Mouse (Mus musculus): ENCODE data around the gene Depdc5. TPM values are rescaled to one million over a fixed set of nuclear protein-coding genes. Genes with fewer than 3 reads are reported as not detected.
A peak's percentile ranks its signal among the peaks of the same experiment; 100 is the strongest.
"Not testable (repeated sequence)": the region's sequence is repeated elsewhere in the genome, so short reads cannot be mapped to it uniquely, and the experiment has no call there.

The Depdc5 gene
- 15.5 TPM for polyA plus RNA-seq (2012; fragmentation: generic; extraction: Trizol)

- H3ac ChIP-seq (ENCODE audit: control insufficient read depth, insufficient read length): peak within 1 kb of the TSS; percentile 6
- peaks cover 18% of the 10 kb centered on the region for H3K36me3 ChIP-seq (ENCODE audit: control insufficient read depth, insufficient read depth)
- peak; percentile 79 for TF ChIP-seq POLR2AphosphoS2 (IDR thresholded peaks at IDR 0.05; ENCODE audit: insufficient read length, low read depth)
- no peak for TF ChIP-seq SRF (IDR thresholded peaks at IDR 0.05; ENCODE audit: control insufficient read depth, insufficient read length, low read depth)
- peak; percentile 84 for TF ChIP-seq POLR2A (IDR thresholded peaks at IDR 0.05; ENCODE audit: insufficient read length, low read depth)
- TF ChIP-seq MYOG (IDR thresholded peaks at IDR 0.05; ENCODE audit: control insufficient read depth in 1 of 3, insufficient read depth in 1 of 3, insufficient read length in 2 of 3, low read depth in 2 of 3): peak in 1 of 3 experiments; percentile 16
- TF ChIP-seq E2F4 (IDR thresholded peaks at IDR 0.05; ENCODE audit: insufficient read depth): peak; percentile 81
- peak within 1 kb of the TSS; percentile 83 for H3K4me2 ChIP-seq (ENCODE audit: low read depth)
- H3K4me3 ChIP-seq: peak within 1 kb of the TSS; percentile 41
- H3K79me2 ChIP-seq (ENCODE audit: control insufficient read depth, insufficient read depth): no peaks in the 10 kb centered on the region
- H3K27me3 ChIP-seq (ENCODE audit: control insufficient read depth, insufficient read depth, insufficient read length): no peaks in the 10 kb centered on the region
Measured at GRCm38 (mm10) chr5:32863253-32864228, at the start of gene Depdc5. Depdc5 (plus strand) TSS chr5:32863701.

DNA sequence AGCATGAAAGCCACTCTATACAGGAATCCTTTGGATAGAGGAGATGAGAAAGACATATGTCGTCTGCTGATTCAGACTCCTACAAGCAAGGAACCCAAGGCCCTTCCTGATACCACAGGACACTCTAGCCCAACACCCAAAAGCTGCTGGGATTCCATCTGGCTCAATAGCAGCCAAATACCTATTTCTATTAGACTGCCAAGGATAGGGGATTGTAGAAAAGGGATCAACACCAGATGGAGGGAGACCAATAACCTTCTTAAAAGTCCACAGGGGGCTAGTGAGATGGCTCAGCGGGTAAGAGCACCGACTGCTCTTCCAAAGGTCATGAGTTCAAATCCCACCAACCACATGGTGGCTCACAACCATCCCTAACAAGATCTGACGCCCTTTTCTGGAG lies 48.1 kb upstream of the Depdc5 start:
- TF ChIP-seq MYOD1 (IDR thresholded peaks at IDR 0.05; ENCODE audit: control insufficient read depth in 1 of 3, insufficient read length in 2 of 3, low read depth in 2 of 3) (no peak), POLR2AphosphoS2 (IDR thresholded peaks at IDR 0.05; ENCODE audit: insufficient read length, low read depth) (no peak), SRF (IDR thresholded peaks at IDR 0.05; ENCODE audit: control insufficient read depth, insufficient read length, low read depth) (no peak), REST (IDR thresholded peaks at IDR 0.05; ENCODE audit: insufficient read depth, insufficient read length) (no peak), MAX (IDR thresholded peaks at IDR 0.05; ENCODE audit: low read depth) (no peak), TCF3 (IDR thresholded peaks at IDR 0.05; ENCODE audit: insufficient read length, low read depth) (no peak), MYOG (IDR thresholded peaks at IDR 0.05; ENCODE audit: control insufficient read depth in 1 of 3, insufficient read depth in 1 of 3, insufficient read length in 2 of 3, low read depth in 2 of 3) (no peak), POLR2A (IDR thresholded peaks at IDR 0.05; ENCODE audit: insufficient read length, low read depth) (no peak), E2F4 (IDR thresholded peaks at IDR 0.05; ENCODE audit: insufficient read depth) (no peak), TCF12 (IDR thresholded peaks at IDR 0.05; ENCODE audit: insufficient read depth, poor library complexity, severe bottlenecking) (no peak), USF1 (IDR thresholded peaks at IDR 0.05; ENCODE audit: low read depth) (no peak), CEBPB (IDR thresholded peaks at IDR 0.05; ENCODE audit: insufficient read depth, poor library complexity, severe bottlenecking) (no peak)
- Histone ChIP-seq H3K27me3 (ENCODE audit: control insufficient read depth, insufficient read depth, insufficient read length) (no peaks in the 10 kb centered on the region), H3ac (ENCODE audit: control insufficient read depth, insufficient read length) (no peak overlapping the region), H3K79me2 (ENCODE audit: control insufficient read depth, insufficient read depth) (no peaks in the 10 kb centered on the region), H3K4me2 (ENCODE audit: low read depth) (no peak overlapping the region), H3K4me3 (no peak overlapping the region), H3K36me3 (ENCODE audit: control insufficient read depth, insufficient read depth) (peaks cover 35% of the 10 kb centered on the region)

GRCm38 (mm10) chr5:32820471-32820870 lies 43.0 kb upstream of the Depdc5 start:
- no peaks in the 10 kb centered on the region for H3K79me2 ChIP-seq (ENCODE audit: control insufficient read depth, insufficient read depth)
- peaks cover 24% of the 10 kb centered on the region for H3K36me3 ChIP-seq (ENCODE audit: control insufficient read depth, insufficient read depth)
- H3ac ChIP-seq (ENCODE audit: control insufficient read depth, insufficient read length): no peak overlapping the region

DNA sequence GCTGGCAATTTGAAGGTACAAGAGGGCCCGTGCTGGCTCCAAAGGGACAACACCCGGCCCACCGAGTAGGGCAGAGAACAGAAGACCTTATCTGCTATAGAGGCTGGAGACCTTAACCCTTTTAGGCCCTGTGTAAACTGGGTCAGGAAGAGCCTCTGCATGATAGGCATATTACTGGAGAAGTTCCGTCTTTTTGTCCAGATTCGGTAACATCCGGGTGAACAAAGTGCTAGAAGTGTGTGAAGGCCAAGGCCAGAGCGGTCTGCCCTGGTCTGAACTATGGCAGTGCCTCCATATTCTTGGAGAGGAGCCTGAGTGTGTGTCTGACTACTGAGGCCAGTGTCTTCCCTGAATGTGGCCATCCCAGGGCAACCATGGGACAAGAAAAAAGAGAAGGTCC lies 36.5 kb upstream of the Depdc5 start, which contains the start of gene Gm20671:
Gene Gm20671 (minus strand): TSS at position 101 of the 400 bp plus-strand sequence.
- Histone ChIP-seq H3K4me2 (ENCODE audit: low read depth) (no peak within 1 kb of the TSS), H3ac (ENCODE audit: control insufficient read depth, insufficient read length) (no peak within 1 kb of the TSS), H3K27me3 (ENCODE audit: control insufficient read depth, insufficient read depth, insufficient read length) (no peaks in the 10 kb centered on the region), H3K36me3 (ENCODE audit: control insufficient read depth, insufficient read depth) (peaks cover 26% of the 10 kb centered on the region), H3K79me2 (ENCODE audit: control insufficient read depth, insufficient read depth) (no peaks in the 10 kb centered on the region), H3K4me3 (no peak within 1 kb of the TSS)
- TF ChIP-seq POLR2A (IDR thresholded peaks at IDR 0.05; ENCODE audit: insufficient read length, low read depth): no peak
- no peak for TF ChIP-seq TCF3 (IDR thresholded peaks at IDR 0.05; ENCODE audit: insufficient read length, low read depth)
- no peak for TF ChIP-seq CEBPB (IDR thresholded peaks at IDR 0.05; ENCODE audit: insufficient read depth, poor library complexity, severe bottlenecking)
- no peak for TF ChIP-seq E2F4 (IDR thresholded peaks at IDR 0.05; ENCODE audit: insufficient read depth)
- no peak for TF ChIP-seq POLR2AphosphoS2 (IDR thresholded peaks at IDR 0.05; ENCODE audit: insufficient read length, low read depth)
- no peak for TF ChIP-seq SRF (IDR thresholded peaks at IDR 0.05; ENCODE audit: control insufficient read depth, insufficient read length, low read depth)
- no peak for TF ChIP-seq MYOG (IDR thresholded peaks at IDR 0.05; ENCODE audit: control insufficient read depth in 1 of 3, insufficient read depth in 1 of 3, insufficient read length in 2 of 3, low read depth in 2 of 3)
- TF ChIP-seq TCF12 (IDR thresholded peaks at IDR 0.05; ENCODE audit: insufficient read depth, poor library complexity, severe bottlenecking): no peak
- no peak for TF ChIP-seq USF1 (IDR thresholded peaks at IDR 0.05; ENCODE audit: low read depth)
- no peak for TF ChIP-seq MYOD1 (IDR thresholded peaks at IDR 0.05; ENCODE audit: control insufficient read depth in 1 of 3, insufficient read length in 2 of 3, low read depth in 2 of 3)
- no peak for TF ChIP-seq MAX (IDR thresholded peaks at IDR 0.05; ENCODE audit: low read depth)
- no peak for TF ChIP-seq REST (IDR thresholded peaks at IDR 0.05; ENCODE audit: insufficient read depth, insufficient read length)

More at GRCm38 (mm10) chr5:32820471-32820870, 43.0 kb upstream of the Depdc5 start:
- no peak for TF ChIP-seq USF1 (IDR thresholded peaks at IDR 0.05; ENCODE audit: low read depth)
- no peaks in the 10 kb centered on the region for H3K27me3 ChIP-seq (ENCODE audit: control insufficient read depth, insufficient read depth, insufficient read length)
- H3K4me3 ChIP-seq: no peak overlapping the region
- no peak overlapping the region for H3K4me2 ChIP-seq (ENCODE audit: low read depth)

DNA sequence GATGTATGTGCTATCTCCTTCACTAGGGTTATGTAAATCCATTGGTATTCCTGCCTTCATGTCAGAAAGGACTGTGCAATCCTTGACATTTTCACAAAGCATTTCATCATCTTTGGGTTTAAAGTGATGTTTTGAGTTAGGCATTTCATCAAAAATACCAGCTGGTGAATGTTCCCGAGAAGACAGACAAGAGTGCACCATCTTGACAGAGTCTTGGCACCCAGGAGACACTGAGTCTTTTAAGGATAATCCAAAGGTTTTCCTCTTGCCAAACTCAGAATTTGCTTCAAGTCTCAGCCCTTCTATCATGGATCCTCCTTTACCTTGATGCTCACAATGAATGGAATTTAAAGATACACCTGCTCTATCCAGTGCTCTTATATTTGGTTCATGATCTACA lies 34.7 kb upstream of the Depdc5 start:
- peaks cover 28% of the 10 kb centered on the region for H3K36me3 ChIP-seq (ENCODE audit: control insufficient read depth, insufficient read depth)
- H3K4me2 ChIP-seq (ENCODE audit: low read depth); H3K4me3 ChIP-seq; H3ac ChIP-seq (ENCODE audit: control insufficient read depth, insufficient read length); H3K27me3 ChIP-seq (ENCODE audit: control insufficient read depth, insufficient read depth, insufficient read length); H3K79me2 ChIP-seq (ENCODE audit: control insufficient read depth, insufficient read depth): not testable (repeated sequence)

Measured in myocyte (in vitro differentiated cells).